Mouse (Mus musculus): Measurements from ENCODE around the gene Arl10.

DNA sequence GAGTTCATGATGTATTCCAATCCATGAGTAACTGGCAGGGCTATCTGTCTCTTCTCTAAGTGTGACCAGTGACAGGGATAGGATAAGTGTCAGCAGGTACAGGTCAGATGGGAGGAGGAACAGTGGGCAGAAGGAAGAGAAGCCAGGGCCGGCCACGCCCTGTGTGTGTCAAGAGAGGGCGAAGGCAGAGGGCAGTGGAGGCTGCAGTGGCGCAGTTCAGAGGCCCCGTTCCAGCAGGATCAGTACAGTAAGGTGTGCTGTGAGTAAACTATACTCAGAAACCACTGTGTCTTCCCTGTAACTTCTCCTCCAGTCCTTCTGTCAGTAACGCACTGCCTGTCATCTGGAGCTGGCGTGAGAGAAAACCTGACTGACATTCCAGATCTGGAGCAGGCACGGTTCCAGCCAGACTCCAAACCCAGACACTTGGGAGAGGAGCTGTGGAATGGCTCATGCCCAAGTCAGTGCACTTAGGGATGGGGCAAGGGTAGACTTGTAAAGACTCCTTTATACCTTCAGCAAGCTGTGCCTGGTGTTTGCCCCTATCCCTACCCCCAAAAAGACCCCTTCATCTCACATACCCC lies 21.4 kb downstream of the Arl10 start:
- TF ChIP-seq POLR2A (IDR thresholded peaks at IDR 0.05; ENCODE audit: low read depth, low read length) (no peak), CTCF (IDR thresholded peaks at IDR 0.05; ENCODE audit: borderline replicate concordance, insufficient read depth, low read length) (no peak)
